Mouse (Mus musculus) midbrain, embryonic 16.5 days (tissue): ENCODE results near the gene Pemt. TPM values are rescaled to one million over a fixed set of nuclear protein-coding genes. Genes with fewer than 3 reads are reported as not detected.
A peak's percentile ranks its signal among the peaks of the same experiment; 100 is the strongest.

Experiments used
- ATAC-seq: fragments of 200-750 bp; cut with Nextera tagmentation; 2 replicates; pipeline ENCODE4 v1.8.0; 2017; ENCODE audit warnings: moderate TSS enrichment
- H3K27ac ChIP-seq: fragments of 300-500 bp; sonication (generic); 2 replicates; pipeline ENCODE4 v1.5.1; 2014; ENCODE audit warnings: mild to moderate bottlenecking, low read length, mixed read lengths
- H3K27me3 ChIP-seq: fragments of 300-500 bp; sonication (generic); 2 replicates; pipeline ENCODE4 v1.6.1; 2014; ENCODE audit warnings: low read depth, low read length, mixed read lengths; ENCODE audit not compliant: control insufficient read depth, insufficient read depth
- H3K36me3 ChIP-seq: fragments of 300-500 bp; sonication (generic); 2 replicates; pipeline ENCODE4 v1.6.1; 2014; ENCODE audit warnings: mild to moderate bottlenecking, low read length, moderate library complexity, mixed read lengths; ENCODE audit not compliant: control insufficient read depth, insufficient read depth
- H3K4me1 ChIP-seq: fragments of 300-500 bp; sonication (generic); 2 replicates; pipeline ENCODE4 v1.6.1; 2014; ENCODE audit warnings: mild to moderate bottlenecking, low read length, mixed read lengths; ENCODE audit not compliant: control insufficient read depth, insufficient read depth
- H3K4me2 ChIP-seq: fragments of 300-500 bp; sonication (generic); 2 replicates; pipeline ENCODE4 v1.6.1; 2014; ENCODE audit warnings: mild to moderate bottlenecking, low read length, mixed read lengths
- H3K4me3 ChIP-seq: fragments of 300-500 bp; sonication (generic); 2 replicates; pipeline ENCODE4 v1.5.1; 2014; ENCODE audit warnings: low read depth, mild to moderate bottlenecking, low read length, moderate library complexity, mixed read lengths
- H3K9ac ChIP-seq: fragments of 300-500 bp; sonication (generic); 2 replicates; pipeline ENCODE4 v1.6.1; 2014; ENCODE audit warnings: low read depth, low read length, mixed read lengths
- H3K9me3 ChIP-seq: fragments of 300-500 bp; sonication (generic); replicated peaks from 2 replicates; pipeline ENCODE4 v1.6.1; 2014; ENCODE audit warnings: mild to moderate bottlenecking, low read length, mixed read lengths; ENCODE audit not compliant: control insufficient read depth, poor library complexity, severe bottlenecking
- WGBS: fragments of 180-500 bp; shearing (Covaris S2); extraction: QIAGEN DNeasy Blood & Tissue Kit; methylation state at CpG from one replicate; pipeline ENCODE4 v1.1.7; 2014; 5-methylcytosine and 5-hydroxymethylcytosine counted together
- polyA plus RNA-seq: library from polyadenylated mRNA; unstranded; fragments of >200 nt; fragmentation: Nextera tagmentation; extraction: Ambion mirVana; gene quantifications from 2 replicates; pipeline ENCODE4 v1.2.1, GENCODE M21; 2015

Gene Pemt
- polyA plus RNA-seq, 1 experiment from 2014 or later, result 9.4 TPM

- no peak overlapping the region for H3K27ac ChIP-seq
- H3K4me1 ChIP-seq, result no peaks in the 10 kb centered on the region
- 0 out of 2 replicates have a peak overlapping the region, but pooled peaks have one; percentile 6 for H3K9ac ChIP-seq
- WGBS, result 84% methylated on average over 5 of the region's 5 CpGs
- no peak for ATAC-seq
- no peak overlapping the region for H3K4me2 ChIP-seq
- no peaks in the 10 kb centered on the region for H3K9me3 ChIP-seq
- no peak overlapping the region for H3K4me3 ChIP-seq
- no peaks in the 10 kb centered on the region for H3K36me3 ChIP-seq
- no peaks in the 10 kb centered on the region for H3K27me3 ChIP-seq
Observed at GRCm38 (mm10) chr11:60026166-60026565, 20.1 kb downstream of the Pemt start.

GRCm38 (mm10) chr11:60021201-60021600 lies 25.1 kb downstream of the Pemt start:
- Histone ChIP-seq H3K4me1 (no peaks in the 10 kb centered on the region), H3K9ac (no peak overlapping the region), H3K4me2 (no peak overlapping the region), H3K9me3 (no peaks in the 10 kb centered on the region), H3K4me3 (no peak overlapping the region), H3K27me3 (no peaks in the 10 kb centered on the region), H3K27ac (no peak overlapping the region), H3K36me3 (no peaks in the 10 kb centered on the region)
- no peak for ATAC-seq
- WGBS, result 86% methylated on average over 6 of the region's 6 CpGs

- Histone ChIP-seq H3K4me2 (no peak overlapping the region), H3K27ac (no peak overlapping the region), H3K9me3 (no peaks in the 10 kb centered on the region), H3K9ac (no peak overlapping the region), H3K4me3 (no peak overlapping the region), H3K4me1 (no peaks in the 10 kb centered on the region), H3K27me3 (no peaks in the 10 kb centered on the region), H3K36me3 (no peaks in the 10 kb centered on the region)
- no peak for ATAC-seq
- WGBS, result 76% methylated on average over 4 of the region's 4 CpGs
Observed at GRCm38 (mm10) chr11:60016726-60017125, 29.6 kb downstream of the Pemt start.

- H3K9me3 ChIP-seq, result no peaks in the 10 kb centered on the region
- 87% methylated on average over 3 of the region's 3 CpGs for WGBS
- no peak overlapping the region for H3K9ac ChIP-seq
- H3K4me3 ChIP-seq, result no peak overlapping the region
- no peak for ATAC-seq
- H3K4me1 ChIP-seq, result peaks cover 18% of the 10 kb centered on the region
- H3K27ac ChIP-seq, result no peak overlapping the region
- H3K36me3 ChIP-seq, result no peaks in the 10 kb centered on the region
- H3K4me2 ChIP-seq, result no peak overlapping the region
- H3K27me3 ChIP-seq, result no peaks in the 10 kb centered on the region
Observed at GRCm38 (mm10) chr11:60011516-60011915, 34.8 kb downstream of the Pemt start.

GRCm38 (mm10) chr11:60009451-60009850 lies 36.8 kb downstream of the Pemt start:
- Histone ChIP-seq H3K4me3 (no peak overlapping the region), H3K9me3 (no peaks in the 10 kb centered on the region), H3K9ac (no peak overlapping the region), H3K4me1 (peaks cover 18% of the 10 kb centered on the region), H3K36me3 (no peaks in the 10 kb centered on the region), H3K27me3 (no peaks in the 10 kb centered on the region), H3K27ac (peak overlapping the region; percentile 77), H3K4me2 (no peak overlapping the region)
- 46% methylated on average over 3 of the region's 3 CpGs for WGBS
- peak; percentile 71 for ATAC-seq

- no peaks in the 10 kb centered on the region for H3K36me3 ChIP-seq
- H3K4me1 ChIP-seq, result peaks cover 18% of the 10 kb centered on the region
- H3K27ac ChIP-seq, result no peak overlapping the region
- H3K4me3 ChIP-seq, result no peak overlapping the region
- no peak for ATAC-seq
- no peak overlapping the region for H3K4me2 ChIP-seq
- no peaks in the 10 kb centered on the region for H3K9me3 ChIP-seq
- H3K9ac ChIP-seq, result no peak overlapping the region
- no peaks in the 10 kb centered on the region for H3K27me3 ChIP-seq
- WGBS, result 81% methylated on average over 3 of the region's 3 CpGs
Observed at GRCm38 (mm10) chr11:60005866-60006265, 40.4 kb downstream of the Pemt start.

- Histone ChIP-seq H3K27me3 (no peaks in the 10 kb centered on the region), H3K4me3 (no peak overlapping the region), H3K4me1 (peaks cover 12% of the 10 kb centered on the region), H3K9ac (no peak overlapping the region), H3K27ac (no peak overlapping the region), H3K4me2 (no peak overlapping the region), H3K36me3 (no peaks in the 10 kb centered on the region), H3K9me3 (no peaks in the 10 kb centered on the region)
- 62% methylated on average over 6 of the region's 6 CpGs for WGBS
- ATAC-seq, result no peak
Observed at GRCm38 (mm10) chr11:60004716-60005115, 41.6 kb downstream of the Pemt start.

GRCm38 (mm10) chr11:60003811-60004210 lies 42.5 kb downstream of the Pemt start:
- Histone ChIP-seq H3K27ac (no peak overlapping the region), H3K9me3 (no peaks in the 10 kb centered on the region), H3K4me1 (peaks cover 3% of the 10 kb centered on the region; the same call in 1 of the 2 replicates), H3K27me3 (no peaks in the 10 kb centered on the region), H3K4me2 (no peak overlapping the region), H3K4me3 (no peak overlapping the region), H3K36me3 (no peaks in the 10 kb centered on the region), H3K9ac (no peak overlapping the region)
- no peak for ATAC-seq
- WGBS, result 83% methylated on average over 8 of the region's 8 CpGs

- no peaks in the 10 kb centered on the region for H3K4me1 ChIP-seq
- H3K36me3 ChIP-seq, result no peaks in the 10 kb centered on the region
- 83% methylated on average over 5 of the region's 5 CpGs for WGBS
- no peak overlapping the region for H3K9ac ChIP-seq
- H3K4me2 ChIP-seq, result no peak overlapping the region
- H3K27me3 ChIP-seq, result no peaks in the 10 kb centered on the region
- no peak overlapping the region for H3K27ac ChIP-seq
- H3K4me3 ChIP-seq, result no peak overlapping the region
- ATAC-seq, result no peak
- no peaks in the 10 kb centered on the region for H3K9me3 ChIP-seq
Observed at GRCm38 (mm10) chr11:60001231-60001980, 44.9 kb downstream of the Pemt start.
